Mouse (Mus musculus): ENCODE results near the gene Pxmp2.

DNA sequence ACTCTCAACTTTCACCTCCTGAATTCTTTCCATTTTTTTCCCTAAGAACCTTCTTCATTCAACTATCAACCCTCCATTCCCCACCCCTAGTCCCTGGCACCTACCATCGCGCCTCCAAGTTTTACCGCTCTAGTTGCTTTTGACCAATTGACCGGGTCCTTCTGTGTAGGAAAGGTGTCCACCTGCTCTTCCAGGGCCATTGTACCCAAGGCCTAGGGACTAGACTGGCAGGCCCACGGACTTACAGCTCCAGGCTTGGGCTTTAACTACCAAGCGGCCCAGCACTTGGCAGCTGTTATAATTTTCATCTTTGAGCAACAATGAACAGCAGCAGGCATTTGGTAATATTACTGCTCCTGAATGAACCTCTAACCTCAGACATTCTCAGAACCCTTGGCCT lies 15.7 kb downstream of the Pxmp2 start:
- TF ChIP-seq CTCF (IDR thresholded peaks at IDR 0.05; ENCODE audit: low read depth) (no peak), EP300 (IDR thresholded peaks at IDR 0.05; ENCODE audit: low read depth) (no peak)
